Mouse (Mus musculus) thymus, adult 2 months (tissue): ENCODE measurements at regions not wholly inside any gene's neighbourhood (a gene's known extent, or its start where the extent isn't known, plus 50 kb on each side); places are given as distances from the start of the nearest gene placed in this dataset.
"Not testable (repeated sequence)": the region's sequence is repeated elsewhere in the genome, so short reads cannot be mapped to it uniquely, and the experiment has no call there.

Source experiments
- DNase-seq: peaks from one replicate; pipeline ENCODE4 v3.0.0; 2021
- H3K27ac ChIP-seq: fragments of 200-500 bp; 2 replicates; pipeline ENCODE4 v1.5.1; 2012; ENCODE audit warnings: low read length, control low read depth; ENCODE audit not compliant: control insufficient read depth, insufficient read depth
- H3K27me3 ChIP-seq: fragments of 200-500 bp; 2 replicates; pipeline ENCODE4 v1.6.1; 2012; ENCODE audit warnings: mild to moderate bottlenecking, low read length, moderate library complexity, mixed read lengths; ENCODE audit not compliant: control insufficient read depth, insufficient read depth
- H3K36me3 ChIP-seq: fragments of 200-500 bp; 2 replicates; pipeline ENCODE4 v1.6.1; 2012; ENCODE audit warnings: mild to moderate bottlenecking, low read length, moderate library complexity; ENCODE audit not compliant: control insufficient read depth, insufficient read depth
- H3K4me1 ChIP-seq: fragments of 200-500 bp; replicated peaks from 2 replicates; pipeline ENCODE4 v1.6.1; 2012; ENCODE audit warnings: low read length; ENCODE audit not compliant: control insufficient read depth, insufficient read depth
- H3K4me3 ChIP-seq: fragments of 200-500 bp; 2 replicates; pipeline ENCODE4 v1.5.1; 2012; ENCODE audit warnings: mild to moderate bottlenecking, low read length, control low read depth, moderate library complexity; ENCODE audit not compliant: control insufficient read depth, insufficient read depth
- CTCF ChIP-seq: fragments of 200-500 bp; IDR thresholded peaks from 2 replicates; pipeline ENCODE4 v1.5.1; 2012; ENCODE audit warnings: mild to moderate bottlenecking, control low read depth, low read length, moderate library complexity, borderline replicate concordance; ENCODE audit not compliant: control insufficient read depth, poor library complexity, insufficient read depth; ENCODE audit errors: extremely low read depth
- POLR2A ChIP-seq: fragments of 200-500 bp; IDR thresholded peaks from 2 replicates; pipeline ENCODE4 v1.6.1; 2012; ENCODE audit warnings: mild to moderate bottlenecking, low read length, control low read depth, moderate library complexity; ENCODE audit not compliant: control insufficient read depth, poor library complexity, insufficient read depth; ENCODE audit errors: extremely low read depth
- WGBS: fragments of 180-500 bp; shearing (Covaris S2); methylation state at CpG from one replicate; pipeline ENCODE4 v1.1.7; 2018; 5-methylcytosine and 5-hydroxymethylcytosine counted together

GRCm38 (mm10) chr1:95454246-95454645, 140.8 kb downstream of the Fam174a start:
- H3K36me3 ChIP-seq, result no peaks in the 10 kb centered on the region
- WGBS, result 86% methylated on average over 2 of the region's 2 CpGs
- H3K4me3 ChIP-seq, result no peak overlapping the region
- no peak overlapping the region for H3K27ac ChIP-seq
- no peaks in the 10 kb centered on the region for H3K27me3 ChIP-seq
- TF ChIP-seq POLR2A (no peak), CTCF (no peak)
- DNase-seq, result no peak
- no peaks in the 10 kb centered on the region for H3K4me1 ChIP-seq

GRCm38 (mm10) chr1:95459355-95459754, 145.9 kb downstream of the Fam174a start:
- DNase-seq, result no peak
- Histone ChIP-seq H3K27me3 (no peaks in the 10 kb centered on the region), H3K4me1 (no peaks in the 10 kb centered on the region), H3K36me3 (no peaks in the 10 kb centered on the region), H3K4me3 (no peak overlapping the region), H3K27ac (no peak overlapping the region)
- whole genome bisulfite sequencing, result 54% methylated on average over 1 of the region's 1 CpGs
- TF ChIP-seq POLR2A, result no peak
- no peak for TF ChIP-seq CTCF

- no peak for TF ChIP-seq POLR2A
- TF ChIP-seq CTCF, result no peak
- 18% methylated on average over 2 of the region's 2 CpGs for WGBS
- no peak for DNase-seq
- Histone ChIP-seq H3K4me1 (no peaks in the 10 kb centered on the region), H3K4me3 (no peak overlapping the region), H3K36me3 (no peaks in the 10 kb centered on the region), H3K27ac (no peak overlapping the region), H3K27me3 (no peaks in the 10 kb centered on the region)
Measured at GRCm38 (mm10) chr1:95468095-95468494, 154.7 kb downstream of the Fam174a start.

GRCm38 (mm10) chr1:95468772-95469171, 155.3 kb downstream of the Fam174a start:
- H3K27ac ChIP-seq, result no peak overlapping the region
- TF ChIP-seq CTCF (no peak), POLR2A (no peak)
- 56% methylated on average over 2 of the region's 2 CpGs for WGBS
- no peaks in the 10 kb centered on the region for H3K4me1 ChIP-seq
- no peak overlapping the region for H3K4me3 ChIP-seq
- H3K27me3 ChIP-seq, result no peaks in the 10 kb centered on the region
- no peaks in the 10 kb centered on the region for H3K36me3 ChIP-seq
- no peak for DNase-seq

- no peak overlapping the region for H3K4me3 ChIP-seq
- DNase-seq, result no peak
- 95% methylated on average over 1 of the region's 1 CpGs for WGBS
- H3K27me3 ChIP-seq, result no peaks in the 10 kb centered on the region
- no peak for TF ChIP-seq POLR2A
- TF ChIP-seq CTCF, result no peak
- no peaks in the 10 kb centered on the region for H3K4me1 ChIP-seq
- no peaks in the 10 kb centered on the region for H3K36me3 ChIP-seq
- no peak overlapping the region for H3K27ac ChIP-seq
Measured at GRCm38 (mm10) chr1:95470491-95470890, 157.1 kb downstream of the Fam174a start.

GRCm38 (mm10) chr1:95493004-95493403, 174.4 kb downstream of the St8sia4 start:
- Histone ChIP-seq H3K4me1 (no peaks in the 10 kb centered on the region), H3K36me3 (no peaks in the 10 kb centered on the region), H3K27ac (no peak overlapping the region), H3K4me3 (no peak overlapping the region), H3K27me3 (no peaks in the 10 kb centered on the region)
- DNase-seq, result no peak
- no peak for TF ChIP-seq POLR2A
- TF ChIP-seq CTCF, result no peak

- not testable (repeated sequence) for H3K27me3 ChIP-seq, H3K4me3 ChIP-seq, H3K27ac ChIP-seq, H3K36me3 ChIP-seq, H3K4me1 ChIP-seq, DNase-seq
Measured at GRCm38 (mm10) chr1:95500671-95501070, 166.7 kb downstream of the St8sia4 start.
